Mouse (Mus musculus) forebrain, embryonic 16.5 days (tissue): ENCODE results near the gene Gm1604a. TPM values are rescaled to one million over a fixed set of nuclear protein-coding genes. Genes with fewer than 3 reads are reported as not detected.
A peak's percentile ranks its signal among the peaks of the same experiment; 100 is the strongest.
"Not testable (repeated sequence)": the region's sequence is repeated elsewhere in the genome, so short reads cannot be mapped to it uniquely, and the experiment has no call there.

Experiments
- ATAC-seq: fragments of 200-750 bp; cut with Nextera tagmentation; 2 replicates; pipeline ENCODE4 v1.8.0; 2017; ENCODE audit warnings: mild to moderate bottlenecking, moderate library complexity
- H3K27ac ChIP-seq: fragments of 300-500 bp; sonication (generic); 2 replicates; pipeline ENCODE4 v1.5.1; 2014; ENCODE audit warnings: low read length, control low read depth
- H3K27me3 ChIP-seq: fragments of 300-500 bp; sonication (generic); replicated peaks from 2 replicates; pipeline ENCODE4 v1.6.1; 2014; ENCODE audit warnings: low read length; ENCODE audit not compliant: control insufficient read depth, insufficient read depth
- H3K36me3 ChIP-seq: fragments of 300-500 bp; sonication (generic); 2 replicates; pipeline ENCODE4 v1.6.1; 2014; ENCODE audit not compliant: control insufficient read depth, insufficient read depth
- H3K4me1 ChIP-seq: fragments of 300-500 bp; sonication (generic); replicated peaks from 2 replicates; pipeline ENCODE4 v1.6.1; 2014; ENCODE audit warnings: low read length; ENCODE audit not compliant: control insufficient read depth, insufficient read depth
- H3K4me2 ChIP-seq: fragments of 300-500 bp; sonication (generic); 2 replicates; pipeline ENCODE4 v1.6.1; 2014; ENCODE audit warnings: mild to moderate bottlenecking, low read length, control low read depth
- H3K4me3 ChIP-seq: fragments of 300-500 bp; sonication (generic); replicated peaks from 2 replicates; pipeline ENCODE4 v1.5.1; 2014; ENCODE audit warnings: mild to moderate bottlenecking, low read length, control low read depth
- H3K9ac ChIP-seq: fragments of 300-500 bp; sonication (generic); replicated peaks from 2 replicates; pipeline ENCODE4 v1.6.1; 2014; ENCODE audit warnings: low read depth, low read length, control low read depth
- H3K9me3 ChIP-seq: fragments of 300-500 bp; sonication (generic); 2 replicates; pipeline ENCODE4 v1.6.1; 2016; ENCODE audit warnings: low read length; ENCODE audit not compliant: control insufficient read depth
- WGBS: fragments of 180-500 bp; shearing (Covaris S2); extraction: QIAGEN DNeasy Blood & Tissue Kit; methylation state at CpG from one replicate; pipeline ENCODE4 v1.1.7; 2014; 5-methylcytosine and 5-hydroxymethylcytosine counted together
- polyA plus RNA-seq: library from polyadenylated mRNA; unstranded; fragments of >200 nt; fragmentation: Nextera tagmentation; extraction: Ambion mirVana; gene quantifications from 2 replicates; pipeline ENCODE4 v1.2.1, GENCODE M21; 2015

The Gm1604a gene
- polyA plus RNA-seq, 1 experiment from 2014 or later, result 0.77 TPM

DNA sequence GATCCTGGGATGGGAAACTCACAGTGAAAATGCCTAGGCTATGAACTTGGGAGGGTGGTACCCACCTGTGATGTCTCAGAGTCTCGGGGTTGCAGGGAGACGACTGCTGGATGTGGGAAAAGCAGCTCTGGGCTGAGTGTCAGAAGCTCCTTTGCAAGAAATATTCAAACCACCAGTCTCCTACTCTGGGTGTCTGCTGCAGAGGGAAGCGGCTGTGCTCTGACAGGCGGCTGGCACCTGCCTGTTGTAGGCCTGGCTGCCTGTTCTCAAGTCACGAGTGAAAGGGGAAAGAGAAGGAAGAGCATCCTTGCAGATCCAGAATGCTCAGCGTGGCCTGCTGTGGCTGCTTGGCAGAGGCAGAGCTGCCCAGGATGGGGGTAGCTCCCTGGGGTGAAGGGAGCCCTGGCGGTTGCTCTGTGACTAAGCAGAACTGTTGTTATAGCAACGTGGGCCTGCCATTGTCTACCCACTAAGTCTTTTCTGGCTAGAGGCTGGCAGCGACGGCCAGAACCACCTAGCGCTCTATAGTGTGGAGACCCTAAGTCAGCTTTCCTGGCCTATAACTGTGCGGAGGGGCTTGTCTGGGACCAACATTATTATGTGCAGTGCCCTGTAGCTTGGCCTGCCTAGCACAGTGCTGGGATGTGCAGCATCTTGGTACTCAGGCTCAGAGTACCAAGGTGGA lies 72.6 kb downstream of the Gm1604a start:
- not testable (repeated sequence) for H3K4me1 ChIP-seq, H3K9me3 ChIP-seq, H3K9ac ChIP-seq, H3K4me2 ChIP-seq, H3K27me3 ChIP-seq, H3K4me3 ChIP-seq, H3K27ac ChIP-seq, H3K36me3 ChIP-seq
- peak; percentile 86 for ATAC-seq
- WGBS, result no CpG with 5 or more reads among the region's 12 CpGs

DNA sequence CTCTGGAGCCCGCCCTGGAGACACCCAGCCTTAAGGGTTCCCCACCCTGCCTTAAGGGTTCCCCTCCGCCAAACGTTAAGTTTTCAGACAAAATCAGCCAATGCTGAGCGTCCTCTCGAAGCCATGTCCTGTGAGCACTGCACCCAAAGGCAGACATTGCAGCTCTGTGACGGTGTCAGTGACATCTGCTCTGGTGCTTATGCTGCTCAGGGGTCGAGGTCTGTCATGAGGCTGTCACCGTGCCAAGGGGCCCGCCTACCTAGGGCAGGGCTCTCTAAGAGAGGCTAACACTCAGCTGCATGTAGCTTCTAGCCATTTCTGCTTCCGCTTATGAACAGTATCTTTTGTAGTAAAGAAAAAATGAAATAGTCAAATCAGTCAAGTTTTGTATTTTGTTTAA lies 73.7 kb downstream of the Gm1604a start:
- H3K27me3 ChIP-seq, H3K4me1 ChIP-seq, H3K4me2 ChIP-seq, H3K9me3 ChIP-seq, H3K27ac ChIP-seq, H3K4me3 ChIP-seq, ATAC-seq, H3K36me3 ChIP-seq, H3K9ac ChIP-seq: not testable (repeated sequence)
- WGBS, result 81% methylated on average over 4 of the region's 10 CpGs

GRCm38 (mm10) chr17:7102945-7103344 lies 77.6 kb downstream of the Gm1604a start:
- H3K36me3 ChIP-seq, H3K4me1 ChIP-seq, H3K4me3 ChIP-seq, H3K27ac ChIP-seq, H3K9me3 ChIP-seq, H3K9ac ChIP-seq, H3K27me3 ChIP-seq, H3K4me2 ChIP-seq: not testable (repeated sequence)
- ATAC-seq, result peak; percentile 57
- WGBS, result no CpG with 5 or more reads among the region's 7 CpGs

GRCm38 (mm10) chr17:7111658-7112057 lies 86.3 kb downstream of the Gm1604a start:
- H3K4me3 ChIP-seq, H3K27me3 ChIP-seq, H3K9ac ChIP-seq, H3K36me3 ChIP-seq, H3K4me1 ChIP-seq, H3K27ac ChIP-seq, ATAC-seq, H3K9me3 ChIP-seq, H3K4me2 ChIP-seq: not testable (repeated sequence)
- WGBS, result 100% methylated on average over 2 of the region's 4 CpGs

DNA sequence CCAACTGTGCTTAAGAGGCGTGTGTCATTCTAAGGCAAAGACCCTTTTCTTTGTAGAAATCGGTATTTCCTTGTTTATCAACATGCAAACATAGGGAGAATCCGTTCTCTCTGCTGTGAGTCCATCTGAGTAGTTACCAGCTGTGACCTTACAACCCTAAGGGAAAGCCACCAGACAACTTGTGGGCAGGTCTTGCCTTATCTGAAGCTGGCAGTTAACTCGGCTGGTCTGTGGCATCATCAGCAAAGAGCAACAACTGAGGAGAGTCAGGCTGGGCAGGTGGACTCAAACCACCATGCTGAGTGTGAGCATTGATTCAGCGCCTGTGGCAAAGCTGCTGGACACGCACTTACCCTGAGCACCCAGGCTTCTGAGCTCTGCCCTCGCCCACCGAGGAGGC lies 90.9 kb downstream of the Gm1604a start:
- H3K36me3 ChIP-seq, H3K4me3 ChIP-seq, ATAC-seq, H3K4me1 ChIP-seq, H3K9ac ChIP-seq, H3K9me3 ChIP-seq, H3K27me3 ChIP-seq, H3K4me2 ChIP-seq, H3K27ac ChIP-seq: not testable (repeated sequence)
- 83% methylated on average over 6 of the region's 8 CpGs for WGBS

DNA sequence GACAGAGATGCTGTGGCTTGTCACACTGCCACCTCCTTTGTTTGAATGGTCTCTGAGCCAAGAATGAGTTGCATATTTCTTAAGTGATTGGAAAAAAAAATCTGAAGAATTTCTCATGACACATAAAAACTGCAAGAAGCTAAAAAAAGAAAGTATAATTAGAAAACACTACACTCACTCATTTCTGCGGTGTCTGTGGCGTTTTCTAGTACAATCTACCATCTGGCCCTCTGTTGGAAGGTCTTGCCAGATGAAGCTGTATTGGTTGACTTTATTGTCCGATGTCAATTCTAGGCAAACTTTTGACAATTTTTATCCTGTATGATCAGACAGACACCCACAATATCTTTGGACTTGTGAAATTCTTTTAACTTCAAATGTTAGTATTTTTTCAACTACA lies 95.5 kb downstream of the Gm1604a start:
- H3K36me3 ChIP-seq, H3K9ac ChIP-seq, H3K27ac ChIP-seq, H3K4me2 ChIP-seq, ATAC-seq, H3K27me3 ChIP-seq, H3K4me3 ChIP-seq, H3K4me1 ChIP-seq, H3K9me3 ChIP-seq: not testable (repeated sequence)
- 75% methylated on average over 3 of the region's 3 CpGs for WGBS

- not testable (repeated sequence) for H3K36me3 ChIP-seq, H3K4me1 ChIP-seq, H3K4me2 ChIP-seq, H3K9me3 ChIP-seq, H3K27me3 ChIP-seq, ATAC-seq, H3K27ac ChIP-seq, H3K4me3 ChIP-seq, H3K9ac ChIP-seq
- 90% methylated on average over 11 of the region's 11 CpGs for WGBS
These were observed 97.2 kb downstream of the Gm1604a start for GRCm38 (mm10) chr17:7122554-7122953.

DNA sequence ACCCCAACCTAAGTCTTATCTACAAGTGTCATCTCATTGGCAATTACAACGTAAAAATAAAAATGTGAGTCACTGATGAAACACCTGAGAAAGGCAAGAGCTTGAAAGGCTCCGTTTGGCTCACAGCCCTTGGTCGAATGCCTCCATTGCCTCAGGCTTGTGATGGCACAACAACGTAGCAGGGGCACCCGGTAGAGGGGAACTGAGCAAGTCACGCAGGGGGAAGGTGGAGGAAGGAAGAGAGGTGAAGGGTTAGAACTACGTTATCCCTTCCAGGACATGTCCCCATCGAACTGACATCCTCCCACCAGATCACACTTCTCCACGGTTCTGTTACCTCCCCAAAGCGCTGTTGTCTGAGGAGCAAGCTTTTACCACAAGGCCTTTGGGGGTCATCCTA lies 101.1 kb downstream of the Gm1604a start:
- ATAC-seq, H3K9me3 ChIP-seq, H3K4me2 ChIP-seq, H3K9ac ChIP-seq, H3K36me3 ChIP-seq, H3K4me1 ChIP-seq, H3K27me3 ChIP-seq, H3K27ac ChIP-seq, H3K4me3 ChIP-seq: not testable (repeated sequence)
- WGBS, result 82% methylated on average over 7 of the region's 10 CpGs

- not testable (repeated sequence) for H3K4me3 ChIP-seq
- no CpG with 5 or more reads among the region's 7 CpGs for WGBS
These were observed 108.6 kb downstream of the Gm1604a start for GRCm38 (mm10) chr17:7134002-7134401.

GRCm38 (mm10) chr17:7135277-7135676 lies 109.9 kb downstream of the Gm1604a start:
- 94% methylated on average over 7 of the region's 8 CpGs for WGBS
- not testable (repeated sequence) for H3K27me3 ChIP-seq, H3K4me2 ChIP-seq, ATAC-seq, H3K4me3 ChIP-seq, H3K9me3 ChIP-seq, H3K27ac ChIP-seq, H3K4me1 ChIP-seq, H3K9ac ChIP-seq, H3K36me3 ChIP-seq

More at GRCm38 (mm10) chr17:7134002-7134401, 108.6 kb downstream of the Gm1604a start:
- H3K9ac ChIP-seq, H3K36me3 ChIP-seq, H3K27me3 ChIP-seq, H3K4me2 ChIP-seq, ATAC-seq, H3K9me3 ChIP-seq, H3K4me1 ChIP-seq, H3K27ac ChIP-seq: not testable (repeated sequence)
